Mouse (Mus musculus) retina, adult 2 months (tissue): ENCODE results near the gene Begain.

ENCODE experiments used
- DNase-seq: peaks from one replicate; pipeline ENCODE4 v3.0.0-alpha.2; 2012; ENCODE audit warnings: low read depth, low spot score

The Begain gene

DNA sequence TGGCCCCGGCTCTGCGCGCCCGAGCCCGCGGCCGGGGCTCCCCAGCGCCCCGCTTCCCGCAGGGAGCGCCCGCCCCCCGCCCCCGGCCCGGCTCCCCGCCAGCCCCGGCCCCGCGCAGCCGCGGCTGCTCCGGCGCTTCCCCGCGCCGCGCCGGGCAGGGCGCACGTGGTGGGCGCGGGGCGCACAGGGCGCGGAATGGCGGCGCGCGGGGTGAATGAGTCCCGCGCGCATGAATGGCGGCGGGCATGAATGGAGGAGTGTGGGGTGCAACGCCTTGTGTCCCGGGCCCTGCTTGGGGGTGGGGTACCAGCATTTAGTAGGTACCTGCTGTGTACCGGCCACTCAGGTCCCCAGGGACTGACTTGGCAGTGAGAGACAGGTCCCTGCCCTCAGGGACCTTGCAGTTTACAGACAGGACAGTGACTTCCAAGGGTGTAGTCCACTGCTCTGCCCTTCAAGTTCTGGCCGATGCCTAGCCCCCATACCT lies at the start of gene Begain:
Gene Begain (minus strand): TSS at position 51 of the 487 bp plus-strand sequence.
- DNase-seq, result no peak

DNA sequence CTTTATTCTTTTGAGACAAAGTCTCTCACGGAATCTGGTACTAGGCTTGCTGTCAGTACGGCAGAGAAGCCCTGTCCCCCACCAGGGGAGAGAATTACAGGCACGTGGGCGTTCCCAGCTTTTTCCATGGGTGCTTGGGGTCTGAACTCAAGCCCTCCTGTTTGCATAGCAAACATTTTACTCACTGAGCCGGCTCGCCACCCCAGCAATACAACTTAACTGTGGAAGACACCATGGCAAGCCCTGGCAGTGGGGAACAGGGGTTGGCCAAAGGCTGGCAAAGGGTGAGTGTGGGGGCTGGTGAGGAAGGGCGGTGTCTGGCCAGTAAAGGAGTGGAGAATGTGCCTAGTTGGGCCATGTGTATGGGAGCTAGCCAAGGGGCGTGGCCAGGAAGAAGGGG lies 47.7 kb upstream of the Begain start:
- DNase-seq, result no peak

DNA sequence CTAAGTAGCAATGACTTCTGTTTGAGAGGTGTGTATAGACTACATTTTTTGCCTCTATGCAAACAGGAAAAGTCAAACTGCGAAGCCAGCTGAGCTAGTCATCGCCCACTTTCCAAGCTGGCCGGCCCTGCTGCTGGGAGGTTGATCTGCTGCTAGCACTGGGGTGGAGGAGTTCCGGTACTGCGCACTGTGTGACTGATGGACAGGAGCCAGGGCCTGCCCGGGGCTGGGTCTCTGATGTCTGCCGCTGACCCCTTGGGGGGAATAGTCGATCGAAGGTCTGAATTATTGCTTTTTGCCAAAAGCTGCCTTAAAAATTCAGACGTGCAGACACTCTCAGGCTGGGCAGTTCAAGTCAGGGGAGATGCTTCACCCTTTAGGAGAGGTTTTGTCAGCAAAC lies 47.1 kb upstream of the Begain start:
- DNase-seq, result no peak

DNA sequence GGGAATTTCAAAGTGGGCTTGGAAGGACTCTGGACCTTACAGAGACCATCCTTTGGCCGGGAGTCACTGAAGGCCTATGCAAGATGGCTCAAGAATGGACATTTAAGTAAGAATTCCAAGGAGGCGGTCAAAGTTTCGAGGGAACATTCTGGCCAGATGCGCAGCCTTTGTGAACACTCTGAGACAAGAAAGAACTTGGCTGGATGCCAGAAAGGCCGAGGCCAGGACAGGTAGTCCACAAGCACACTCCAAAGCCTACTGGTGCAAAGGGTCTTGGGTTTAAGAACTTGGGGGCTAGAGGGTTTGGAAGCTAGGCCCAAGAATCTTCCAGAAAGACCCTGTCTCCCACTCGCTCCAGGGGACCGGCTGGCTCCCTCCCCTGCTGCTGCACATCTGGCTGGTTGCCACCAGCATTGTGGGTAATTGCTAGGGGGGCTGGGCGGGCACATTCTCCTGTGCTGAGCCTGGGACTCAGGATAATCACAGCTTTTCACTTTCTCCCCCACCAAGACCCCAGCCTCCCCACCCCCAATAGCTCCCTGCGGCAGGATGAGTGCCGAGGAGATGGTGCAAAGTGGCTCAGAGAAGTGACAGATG lies 45.1 kb upstream of the Begain start:
- no peak for DNase-seq

DNA sequence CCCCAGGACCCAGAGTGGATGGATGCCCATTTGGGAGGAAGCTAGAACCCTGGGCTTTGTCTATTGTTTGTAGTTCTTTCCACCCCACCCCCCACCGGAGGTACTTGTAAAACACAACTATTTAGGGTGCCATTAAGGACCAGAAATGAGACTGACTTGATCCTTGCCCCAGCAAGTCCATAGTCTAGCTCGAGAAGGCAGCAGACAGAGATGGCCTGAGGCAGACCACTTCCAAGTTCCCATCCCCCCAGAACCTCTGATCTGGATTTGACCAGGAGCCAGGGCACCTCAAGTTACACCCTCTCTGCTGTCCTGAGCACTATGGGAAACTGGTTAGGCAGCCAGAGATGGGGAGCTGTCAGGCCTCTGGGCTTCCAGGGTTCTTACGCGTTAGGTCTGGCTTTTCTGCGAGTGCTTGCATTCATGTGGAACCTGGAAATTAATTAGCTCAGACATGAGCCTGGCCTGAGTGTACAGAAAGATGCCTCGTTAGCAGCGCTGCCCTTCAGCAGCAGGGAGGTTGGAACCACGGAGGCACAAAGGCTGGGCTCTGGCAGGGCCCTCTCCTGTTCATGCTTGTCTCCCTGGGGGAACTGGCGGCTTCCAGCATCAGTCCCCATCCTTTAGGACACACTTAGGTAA lies 44.5 kb upstream of the Begain start:
- DNase-seq, result no peak

DNA sequence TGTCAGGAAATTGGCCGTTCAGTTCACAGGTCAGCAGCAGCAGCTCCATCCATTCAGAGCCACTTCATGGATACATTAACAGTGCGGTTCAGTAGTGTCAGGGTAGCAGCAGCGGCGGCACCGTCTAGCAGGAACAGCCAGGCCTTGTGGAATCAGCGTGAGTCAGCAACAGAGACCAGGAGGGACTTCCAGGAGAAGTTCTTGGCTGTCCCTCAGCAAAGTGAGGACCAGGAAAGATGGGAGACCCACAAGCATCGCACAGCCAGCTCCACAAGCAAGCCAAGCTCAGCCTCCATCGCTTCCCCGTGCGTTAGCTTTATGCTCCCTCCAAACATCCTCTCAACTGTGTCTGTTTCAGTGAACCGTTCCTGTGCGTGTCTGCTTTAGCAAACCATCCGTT lies 40.9 kb upstream of the Begain start:
- DNase-seq, result no peak

DNA sequence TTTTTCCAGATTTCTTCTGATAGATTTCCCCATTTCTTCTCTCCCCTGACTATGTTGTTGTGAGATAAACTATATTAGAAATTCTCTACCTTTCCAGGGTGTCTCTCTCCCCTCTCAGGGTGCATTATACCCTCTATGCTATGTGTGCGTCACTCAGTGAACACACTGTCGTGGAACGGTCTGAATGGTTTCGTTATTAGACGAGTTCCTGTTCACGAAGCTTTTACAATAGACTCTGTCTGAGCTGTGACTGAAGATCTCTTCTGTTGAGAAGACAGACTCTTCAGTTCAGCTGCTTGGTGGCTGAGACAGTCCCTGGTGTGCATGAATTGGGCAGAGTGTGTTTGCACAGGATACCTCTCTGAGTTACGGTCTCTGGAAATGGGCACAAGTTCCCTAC lies 32.4 kb upstream of the Begain start:
- no peak for DNase-seq

DNA sequence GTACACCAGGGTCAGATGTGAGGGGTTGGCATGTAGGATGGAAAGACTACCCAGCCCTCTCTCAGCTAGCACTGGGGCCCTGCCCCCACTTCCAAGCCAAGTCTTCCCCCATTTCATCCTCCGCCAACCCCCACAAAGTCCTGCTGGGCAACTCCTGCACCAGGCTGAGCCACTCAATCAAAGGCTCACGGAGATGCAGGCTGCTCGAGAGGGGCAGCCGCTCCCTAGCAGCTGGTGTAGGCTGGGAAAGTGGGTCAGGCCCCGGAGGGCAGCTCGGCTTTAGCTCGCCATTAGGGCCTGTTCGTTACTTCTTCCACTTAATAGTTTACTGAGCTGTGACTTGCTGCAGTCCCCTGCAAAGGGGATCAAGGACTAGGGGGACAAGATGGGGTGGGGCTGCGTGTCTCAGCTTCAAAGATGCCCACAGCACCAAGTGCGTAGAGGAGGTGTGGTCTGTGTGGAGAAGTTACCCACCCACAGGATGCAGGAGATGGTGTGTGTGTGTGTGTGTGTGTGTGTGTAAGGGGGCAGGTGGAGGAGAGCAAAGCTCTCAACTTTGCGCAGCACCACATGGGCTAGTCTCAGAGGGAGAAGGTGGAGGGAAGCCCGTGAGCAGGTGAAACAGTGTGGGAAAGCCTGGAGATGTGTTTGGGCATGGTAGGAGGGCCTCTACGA lies 22.6 kb upstream of the Begain start:
- DNase-seq, result no peak

DNA sequence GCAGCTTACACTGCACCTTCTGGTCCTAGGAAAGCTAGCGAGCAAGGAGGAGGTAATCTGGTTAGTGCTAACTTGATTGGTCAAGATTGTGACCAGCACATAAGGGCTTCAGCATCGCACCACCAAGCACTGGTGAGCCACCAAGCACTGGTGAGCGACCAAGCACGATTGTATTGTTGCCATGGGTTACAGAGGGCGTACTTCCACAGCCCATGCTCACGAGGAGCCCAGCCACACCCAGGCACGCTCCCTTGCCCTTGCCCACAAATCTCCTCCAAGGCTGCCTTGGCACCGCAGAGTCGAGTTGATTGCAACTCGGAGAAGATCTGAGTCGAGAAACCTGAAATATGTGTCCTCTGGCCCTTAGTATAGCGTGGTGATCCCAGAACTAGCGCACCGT lies 22.0 kb upstream of the Begain start:
- DNase-seq, result no peak

DNA sequence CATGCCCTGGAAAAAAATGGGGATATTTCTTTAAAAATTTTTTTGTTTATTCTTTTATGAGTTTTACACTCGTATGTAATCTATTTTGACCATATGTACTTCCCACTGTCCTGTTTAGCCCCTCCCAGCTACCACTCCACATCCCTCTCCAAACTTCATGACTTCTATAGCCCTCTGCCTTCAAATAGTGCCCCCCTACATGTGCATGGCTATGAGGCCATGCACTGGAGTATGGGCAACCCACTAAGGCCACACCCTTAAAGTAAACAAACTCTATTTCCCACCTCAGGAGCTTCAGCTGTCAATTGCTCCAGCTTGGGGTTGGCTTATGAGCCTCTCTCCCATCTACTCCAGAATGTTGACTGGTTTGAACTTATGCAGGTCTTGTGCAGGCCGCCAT lies 18.1 kb upstream of the Begain start:
- DNase-seq, result no peak

DNA sequence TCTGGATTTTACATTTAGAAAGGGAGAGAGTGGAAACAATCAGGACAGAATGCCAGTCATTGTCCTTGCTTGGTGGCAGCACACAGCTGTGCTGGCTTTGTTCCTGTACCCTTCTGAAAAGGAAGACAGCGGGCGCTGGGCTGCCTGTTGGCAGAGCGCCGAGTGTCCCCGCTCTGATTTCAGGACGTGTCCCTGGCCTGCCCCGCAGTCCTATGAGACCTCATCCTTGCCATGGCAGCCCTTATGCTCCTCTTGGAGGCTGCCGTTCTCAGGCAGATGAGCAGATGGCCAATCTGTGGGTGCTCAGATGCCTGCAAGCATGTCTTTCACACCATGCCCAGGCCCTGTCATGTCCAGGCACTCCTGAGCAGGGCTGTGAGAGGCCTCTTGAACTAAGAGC lies 17.7 kb upstream of the Begain start:
- no peak for DNase-seq

DNA sequence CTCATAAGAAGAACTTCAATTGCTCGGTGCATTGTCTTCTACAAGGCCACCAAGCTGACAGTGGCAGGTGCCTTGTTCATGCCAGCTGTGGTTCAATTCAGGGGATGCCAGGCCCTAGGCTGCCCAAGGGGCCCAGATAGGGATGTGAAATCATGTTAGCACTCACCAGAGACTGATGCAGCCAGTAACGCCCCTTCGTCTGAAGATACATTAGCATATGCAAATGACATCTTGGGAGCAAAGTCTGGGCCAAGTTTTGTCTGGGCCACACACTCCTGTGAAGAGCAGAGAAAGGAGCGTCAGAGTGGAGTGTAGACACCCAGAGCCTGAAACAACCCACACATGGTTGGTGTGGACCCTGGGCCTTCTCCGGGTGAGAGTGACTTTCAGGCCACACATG lies 17.0 kb upstream of the Begain start:
- DNase-seq, result no peak

DNA sequence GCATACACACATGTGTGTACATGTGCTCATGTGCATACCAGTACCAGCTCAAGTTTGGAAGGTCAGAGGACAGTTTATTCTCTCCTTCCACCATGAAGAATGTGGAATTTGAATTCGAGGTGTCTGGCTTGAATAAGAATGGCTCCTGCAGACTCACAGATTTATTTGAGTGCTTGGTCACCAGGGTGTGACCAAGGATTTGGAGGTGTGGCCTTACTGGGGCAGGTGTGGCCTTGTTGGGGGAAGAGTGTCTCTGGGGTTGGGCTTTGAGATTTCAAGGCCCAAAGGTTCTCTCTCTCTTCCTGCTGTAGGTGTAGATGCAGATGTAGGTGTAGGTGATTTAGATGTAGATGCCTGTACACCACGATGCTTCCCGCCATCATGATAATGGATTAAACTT lies 15.5 kb upstream of the Begain start:
- DNase-seq, result no peak

DNA sequence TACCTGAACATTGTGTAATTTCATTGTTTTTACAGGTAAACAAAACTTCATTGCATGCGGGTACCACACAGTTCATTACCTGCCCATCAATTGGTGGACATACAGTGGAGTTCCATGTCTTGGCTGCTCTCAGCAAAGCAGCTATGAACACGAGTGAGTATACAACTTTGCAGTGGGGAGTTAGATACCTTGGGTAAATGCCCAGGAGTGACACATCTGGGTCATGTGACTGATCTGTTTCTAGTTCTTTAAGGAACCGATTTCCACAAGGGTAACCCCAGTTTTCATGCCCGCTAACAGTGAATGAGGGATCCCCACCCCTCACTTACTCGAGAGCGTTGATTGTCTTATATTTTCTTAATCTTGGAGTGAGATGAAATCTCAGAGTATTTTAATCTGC lies 9.0 kb upstream of the Begain start:
- DNase-seq, result no peak

DNA sequence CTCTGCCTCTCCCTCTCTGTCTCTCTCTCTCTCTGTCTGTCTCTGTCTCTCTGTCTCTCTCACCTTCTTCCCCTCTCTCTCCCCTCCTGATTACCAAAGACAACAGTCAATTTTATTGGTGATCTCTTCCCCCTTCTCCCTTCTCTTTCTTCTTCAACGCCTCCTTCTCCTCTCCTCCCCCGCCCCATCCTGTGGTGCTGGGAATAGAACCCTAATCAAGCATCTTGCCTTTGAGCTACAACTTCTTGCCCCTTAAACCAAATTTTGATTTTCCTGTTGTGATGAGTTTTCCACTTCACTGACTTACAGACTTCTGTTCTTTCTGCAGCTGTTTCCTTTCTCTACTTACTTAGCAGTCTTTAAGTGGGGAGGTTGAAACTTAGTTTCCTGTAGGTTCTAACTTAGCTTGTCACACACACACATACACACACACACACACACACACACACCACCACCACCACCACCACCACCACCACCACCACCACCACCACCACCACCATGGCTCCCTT lies 6.8 kb upstream of the Begain start:
- no peak for DNase-seq

DNA sequence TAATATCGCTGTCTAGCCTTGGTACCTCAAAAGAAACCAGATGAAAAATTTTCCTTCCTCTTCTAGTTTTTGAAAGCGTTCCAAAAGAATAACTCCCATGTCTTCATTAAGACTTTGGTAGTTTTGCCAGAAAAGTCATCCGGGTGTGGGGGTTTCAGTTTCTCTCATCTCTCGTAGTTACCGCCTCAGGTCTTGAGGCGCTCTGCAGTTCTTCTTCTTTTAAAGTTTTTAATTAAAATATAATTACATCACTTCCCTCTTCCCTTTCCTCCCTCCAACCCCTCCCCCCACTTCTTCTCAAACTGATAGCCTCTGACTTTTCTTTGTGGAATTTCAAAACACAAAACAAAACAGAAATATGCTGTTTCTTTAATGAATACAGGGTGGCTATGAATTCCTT lies 6.1 kb upstream of the Begain start:
- no peak for DNase-seq

DNA sequence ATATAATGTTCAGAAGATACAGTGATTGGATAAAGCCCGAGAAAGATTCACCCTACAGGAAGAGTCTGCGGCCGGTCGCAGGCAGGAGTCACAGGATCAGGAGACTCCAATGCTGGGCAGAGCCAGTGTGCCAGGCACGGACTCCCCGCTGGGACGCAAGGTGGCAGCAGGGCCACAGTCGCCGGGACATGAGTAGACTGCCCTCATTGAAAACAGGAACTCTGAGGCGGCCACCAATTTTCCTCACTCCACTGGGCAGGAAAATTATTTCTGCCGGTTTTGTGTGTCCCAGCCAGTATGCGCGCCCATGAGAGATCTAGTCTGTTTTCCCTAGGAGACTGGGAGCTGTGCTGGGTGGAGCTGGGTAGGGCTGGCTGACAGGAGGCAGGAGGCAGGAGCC lies 3.2 kb upstream of the Begain start:
- no peak for DNase-seq

DNA sequence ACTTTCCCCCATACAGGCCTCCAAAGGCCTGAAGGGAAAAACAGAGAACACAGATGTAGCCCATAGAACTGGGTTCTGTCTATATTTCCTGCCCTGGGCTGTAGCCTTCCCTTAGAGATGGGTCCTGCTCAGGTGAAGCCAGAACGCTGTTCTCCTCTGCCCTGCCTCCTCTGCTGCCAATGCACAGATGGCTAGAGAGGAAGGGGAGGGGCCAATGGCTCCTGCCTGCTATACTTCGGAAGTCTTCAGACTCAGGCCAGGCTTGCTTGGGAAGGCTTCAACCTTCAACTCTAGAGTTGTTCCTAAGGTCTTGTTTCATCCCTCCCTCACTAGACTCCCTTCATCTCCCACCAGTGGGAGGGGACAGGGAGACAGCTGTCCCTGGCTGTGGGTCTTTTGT lies 1.7 kb upstream of the Begain start:
- no peak for DNase-seq

DNA sequence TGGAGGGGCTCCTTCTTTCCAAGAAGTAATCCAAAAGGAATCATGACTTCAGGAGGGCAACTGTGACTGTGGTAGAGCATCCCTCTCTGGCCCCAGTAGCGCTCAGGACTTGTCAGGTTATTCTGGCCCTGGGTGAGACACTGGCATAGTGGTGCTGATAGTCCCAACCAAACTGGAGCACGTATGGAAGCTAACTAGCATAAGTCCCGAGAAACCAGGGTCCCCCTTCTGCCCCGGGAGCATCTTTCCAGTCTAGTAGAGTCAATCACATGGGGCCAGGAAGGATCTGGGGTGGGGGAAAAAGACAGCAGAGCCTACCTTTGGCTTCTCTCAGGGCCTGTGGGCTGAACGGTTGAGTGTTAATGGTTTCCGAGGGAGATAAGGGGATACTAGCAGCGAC lies 721 bp upstream of the Begain start:
- DNase-seq, result no peak

DNA sequence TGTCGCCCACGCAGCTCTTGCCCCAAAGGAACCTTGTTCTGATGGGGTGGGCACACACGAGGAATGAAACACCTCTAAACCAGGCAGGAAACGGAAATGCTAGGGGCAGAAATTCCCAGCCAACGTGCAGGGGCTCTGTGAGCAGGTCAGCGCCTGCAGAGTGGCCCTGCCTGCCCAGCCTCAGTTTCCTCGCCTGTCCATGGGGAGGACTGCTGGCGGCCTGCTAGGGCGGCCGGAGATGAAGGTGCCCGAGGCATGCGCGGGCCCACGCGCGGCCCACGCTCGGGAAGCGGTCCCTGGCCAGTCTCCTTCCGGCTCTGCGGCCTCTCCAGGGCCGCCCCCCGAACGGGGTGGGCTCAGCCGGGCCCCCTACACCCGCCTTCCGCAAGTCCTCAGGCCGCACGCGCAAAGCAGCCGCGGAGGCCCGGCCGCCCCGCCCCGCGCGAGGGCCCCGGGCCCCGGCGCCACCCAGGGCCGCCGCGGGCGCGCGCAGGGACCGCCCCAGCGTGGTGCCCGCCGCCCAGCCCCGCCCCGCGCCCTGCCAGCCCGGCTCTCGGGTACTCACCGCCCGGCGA lies 369 bp downstream of the Begain start:
- no peak for DNase-seq

DNA sequence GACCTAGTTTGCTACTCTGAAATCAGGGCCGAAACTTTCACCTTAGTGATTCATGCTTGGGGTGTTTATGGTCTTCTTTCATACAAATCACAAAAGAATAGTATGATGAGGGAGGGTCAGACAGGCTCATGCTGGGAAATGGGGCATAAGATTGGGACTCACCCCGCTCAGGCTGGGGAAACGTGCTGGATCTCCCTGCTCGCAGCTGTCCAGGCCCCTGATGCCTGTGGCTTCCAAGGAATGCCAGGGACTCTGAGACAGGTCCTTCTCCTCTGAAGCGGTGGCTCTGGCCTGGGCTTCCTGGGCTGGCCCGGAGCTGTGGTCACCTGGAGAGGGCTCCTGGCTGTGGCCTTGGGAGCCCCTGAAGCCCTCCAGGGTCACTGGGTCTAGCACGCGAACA lies 9.4 kb downstream of the Begain start:
- no peak for DNase-seq

DNA sequence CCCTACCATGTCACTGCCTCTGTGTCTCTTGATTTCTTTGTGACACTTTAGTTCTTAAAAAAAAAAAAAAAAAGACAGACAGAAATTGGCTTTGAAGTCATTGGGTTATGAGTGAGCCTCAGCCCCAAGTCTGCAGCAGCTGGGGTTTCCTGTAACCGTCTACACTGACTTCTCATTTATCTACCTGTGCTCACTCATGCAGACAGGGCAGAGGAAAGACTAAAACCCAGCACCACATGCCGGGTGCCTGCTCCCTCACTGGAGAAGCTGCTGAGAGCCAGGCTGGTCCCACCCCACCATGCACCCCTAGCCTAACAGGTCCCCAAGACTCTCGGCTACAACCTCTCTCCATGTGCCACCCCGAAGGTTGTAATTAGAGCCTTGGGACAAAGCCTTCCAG lies 10.3 kb downstream of the Begain start:
- DNase-seq, result no peak
